Mouse (Mus musculus): ENCODE measurements around the gene Npnt.

Npnt gene

DNA sequence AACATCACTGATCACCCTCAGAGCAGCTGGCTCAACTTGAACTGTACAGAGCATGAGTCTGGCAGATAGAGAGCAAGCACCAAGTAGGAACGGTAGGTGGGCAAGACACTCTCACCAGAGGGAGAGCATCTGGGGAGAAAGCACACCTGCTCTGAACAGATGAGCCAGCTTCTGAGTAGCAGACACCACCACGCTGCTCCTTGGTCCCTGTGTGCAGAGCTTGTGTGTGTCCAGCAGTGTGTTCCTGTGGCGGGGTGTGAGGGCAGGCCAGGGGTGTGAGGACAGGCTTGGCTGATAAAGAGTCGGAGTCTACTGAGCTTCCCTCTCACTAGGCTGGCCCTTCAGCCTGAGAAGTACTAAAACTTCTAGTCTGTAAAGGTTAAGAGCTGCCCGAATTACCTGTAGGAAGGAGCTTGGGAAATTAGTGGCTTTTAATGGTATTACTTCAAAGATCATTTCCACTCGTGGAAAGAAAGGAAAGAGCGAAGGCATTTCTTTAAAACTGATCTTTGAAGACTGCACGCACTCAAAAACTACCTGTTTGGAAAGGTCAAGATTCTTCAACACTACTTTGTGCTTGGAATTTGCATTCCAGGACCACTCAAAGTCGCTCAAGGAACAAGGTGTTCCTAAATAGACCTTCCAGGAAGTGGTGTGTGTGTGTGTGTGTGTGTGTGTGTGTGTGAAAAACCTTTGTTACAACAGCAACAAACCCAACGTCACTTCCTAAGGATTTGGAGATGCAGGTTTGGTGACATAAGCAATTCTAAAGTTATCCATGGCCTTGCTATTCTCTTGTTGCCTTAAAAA is 9.7 kb downstream of the Npnt start:
- intact Hi-C loops (cut with DNase I): no loop called here

DNA sequence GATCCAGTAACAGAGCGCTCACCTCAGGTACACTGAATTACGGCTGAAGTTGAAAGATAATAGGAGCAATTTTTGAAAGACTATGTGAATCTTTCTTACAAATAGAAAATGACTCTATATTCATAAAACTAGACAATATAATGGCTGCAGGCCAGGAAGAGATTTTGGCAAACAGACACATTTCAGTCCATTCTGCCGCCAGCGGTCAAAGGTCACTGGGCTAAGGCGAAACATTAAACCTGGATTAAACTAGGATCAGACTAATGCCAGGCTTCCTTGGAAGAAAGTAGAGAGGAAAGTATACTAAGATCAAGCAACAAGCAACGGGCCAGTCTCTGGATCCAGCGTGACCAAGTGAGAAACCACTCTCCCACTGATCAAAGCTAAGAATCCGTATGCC is 11.1 kb downstream of the Npnt start:
- intact Hi-C loops (cut with DNase I): no loop called here

DNA sequence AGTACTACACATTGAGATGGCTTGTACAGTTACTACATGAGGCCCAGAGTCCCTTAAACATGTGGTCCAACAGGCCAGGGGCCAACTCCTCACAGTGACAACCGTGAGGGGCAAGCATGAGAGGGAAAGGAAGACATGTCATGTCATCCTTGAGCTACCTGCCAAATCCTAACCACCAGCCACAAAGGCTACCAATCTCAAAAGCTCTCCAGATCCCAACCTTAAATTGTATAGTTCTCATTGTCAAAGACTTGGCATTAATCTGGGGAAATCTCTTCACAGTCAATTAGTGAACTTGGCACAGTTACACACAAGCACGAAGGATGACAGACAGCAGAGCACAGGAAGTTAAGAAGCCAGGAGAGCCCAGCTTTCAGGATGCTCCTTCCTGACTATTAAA is 15.4 kb downstream of the Npnt start:
- intact Hi-C loops (cut with DNase I): no loop called here

DNA sequence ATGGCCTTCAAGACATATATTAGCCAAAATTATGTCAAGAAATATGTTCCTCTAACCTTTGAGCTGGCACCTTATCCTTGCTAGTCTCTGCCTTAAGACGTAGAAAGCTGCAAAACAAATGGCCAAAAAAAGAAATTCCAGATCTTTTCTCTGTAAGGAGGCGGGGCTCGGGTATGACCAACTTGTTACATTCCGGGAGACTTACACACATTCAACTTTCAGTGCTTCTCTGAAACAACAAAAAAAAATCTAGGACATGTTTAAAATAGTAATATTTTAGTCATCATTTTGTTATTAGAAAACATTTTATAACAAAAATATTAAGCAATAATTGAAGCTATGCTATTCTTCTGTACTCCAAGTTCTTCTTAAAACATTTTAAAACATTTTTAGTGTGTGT is 18.6 kb downstream of the Npnt start:
- intact Hi-C loops (cut with DNase I): no loop called here

DNA sequence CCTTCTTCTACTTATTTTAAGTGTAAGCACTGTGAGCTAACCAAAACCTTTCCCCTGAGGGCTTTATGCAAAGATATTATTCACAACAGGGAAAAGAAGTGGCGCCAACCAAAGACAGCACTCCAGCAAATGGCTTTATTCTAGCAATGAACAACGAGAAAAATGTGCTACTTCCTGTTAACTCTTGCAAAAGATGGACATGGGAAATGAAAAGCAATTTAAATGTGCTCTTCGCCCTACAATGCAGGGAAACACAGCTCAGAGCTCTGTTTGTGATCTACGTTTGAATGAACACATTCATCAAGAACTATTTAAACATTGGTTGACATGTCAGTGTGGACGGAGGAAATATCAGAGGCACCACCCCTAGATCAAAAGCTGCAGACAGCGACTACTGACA is 20.2 kb downstream of the Npnt start:
- intact Hi-C loops (cut with DNase I): no loop called here

DNA sequence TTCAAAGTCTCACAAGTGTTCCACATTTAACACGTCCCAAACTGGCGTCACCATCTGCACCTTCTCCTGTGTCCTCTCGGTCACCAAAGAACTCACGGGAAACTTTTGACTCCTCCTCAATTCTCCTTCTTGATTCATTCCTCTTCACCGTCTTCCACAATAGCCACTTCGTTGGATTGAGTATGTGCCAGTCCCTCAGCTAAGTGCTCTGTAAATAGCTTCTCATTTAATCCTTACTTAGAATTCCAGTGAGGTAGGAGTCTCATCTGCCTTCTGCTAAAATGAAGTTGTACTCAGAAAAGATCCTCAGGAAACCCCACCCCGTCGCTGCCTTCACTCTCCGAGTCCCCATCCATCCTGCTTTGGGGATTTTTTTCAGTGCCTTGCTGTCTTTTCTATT is 21.9 kb downstream of the Npnt start:
- intact Hi-C loops (cut with DNase I): no loop called here

DNA sequence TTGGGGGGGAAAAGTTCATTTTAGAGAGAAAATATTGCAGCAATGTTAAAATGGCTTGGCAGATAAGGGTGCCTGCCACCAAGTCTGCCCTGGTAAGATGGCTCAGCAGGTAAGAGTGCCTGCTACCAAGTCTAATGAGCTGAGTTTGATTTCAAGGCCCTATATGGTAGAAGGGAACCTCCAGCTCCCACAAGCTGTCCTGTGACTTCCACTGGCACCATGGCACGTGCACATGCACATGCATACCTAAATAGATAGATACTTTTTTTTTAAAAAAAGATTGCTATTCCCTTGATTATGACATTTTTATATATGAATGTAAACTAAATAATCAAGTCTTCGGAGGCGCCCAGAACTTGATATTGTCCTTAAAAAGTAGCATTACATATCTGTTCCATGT is 30.3 kb downstream of the Npnt start:
- intact Hi-C loops (cut with DNase I): no loop called here

DNA sequence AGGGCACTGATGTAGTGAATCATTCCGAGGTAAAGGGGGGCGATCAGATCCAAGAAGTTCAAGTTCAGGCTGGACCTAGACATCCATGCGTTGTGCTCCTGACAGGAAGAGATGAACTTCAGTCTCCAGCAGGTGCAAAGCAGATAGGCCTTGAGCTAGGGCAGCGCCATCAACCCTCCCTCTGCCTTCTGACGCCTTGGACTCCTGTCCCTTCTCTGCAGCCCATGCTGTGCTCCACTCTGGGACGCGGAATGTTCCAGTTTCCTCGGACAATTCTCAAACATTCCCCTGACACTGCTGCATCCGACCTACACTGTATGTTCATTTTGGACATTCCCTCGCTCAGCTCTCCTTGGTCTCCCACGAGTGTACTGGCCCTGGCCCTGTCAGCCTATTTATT is 30.9 kb downstream of the Npnt start:
- intact Hi-C loops (cut with DNase I): no loop called here

DNA sequence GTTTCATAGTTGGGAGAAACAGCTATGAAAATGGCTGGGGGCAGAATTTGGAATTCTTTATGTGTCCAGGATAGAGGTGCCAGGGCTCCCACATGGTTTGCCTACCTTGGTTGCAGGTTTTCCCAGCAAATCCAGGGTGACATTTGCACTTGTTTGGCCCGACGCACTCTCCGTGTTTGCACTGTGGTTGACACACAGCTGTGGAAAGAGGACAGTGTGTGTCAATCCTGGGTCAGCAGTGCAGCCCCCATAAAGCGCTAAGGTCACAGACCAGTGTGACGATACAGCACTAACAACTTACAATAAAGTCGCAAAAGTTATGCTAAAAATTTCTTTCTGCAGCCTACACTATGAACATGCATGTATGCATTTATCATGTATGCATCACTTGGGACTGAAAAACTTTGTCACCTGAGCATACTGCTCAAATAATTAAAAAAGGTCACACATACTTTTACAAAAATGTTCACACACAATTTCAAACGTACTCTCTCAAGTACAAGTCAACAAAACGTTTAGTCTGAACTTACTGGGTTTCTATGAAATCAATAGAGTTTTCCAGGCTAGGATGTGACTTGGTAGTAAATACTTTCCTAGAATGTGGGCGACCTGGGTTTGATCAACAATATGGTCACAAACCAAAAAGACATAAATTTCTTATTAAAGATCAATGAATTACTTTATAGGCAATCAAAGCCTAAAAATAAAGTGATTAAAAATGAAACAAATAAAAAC is 32.6 kb downstream of the Npnt start:
- intact Hi-C loops (cut with DNase I): no loop called here

DNA sequence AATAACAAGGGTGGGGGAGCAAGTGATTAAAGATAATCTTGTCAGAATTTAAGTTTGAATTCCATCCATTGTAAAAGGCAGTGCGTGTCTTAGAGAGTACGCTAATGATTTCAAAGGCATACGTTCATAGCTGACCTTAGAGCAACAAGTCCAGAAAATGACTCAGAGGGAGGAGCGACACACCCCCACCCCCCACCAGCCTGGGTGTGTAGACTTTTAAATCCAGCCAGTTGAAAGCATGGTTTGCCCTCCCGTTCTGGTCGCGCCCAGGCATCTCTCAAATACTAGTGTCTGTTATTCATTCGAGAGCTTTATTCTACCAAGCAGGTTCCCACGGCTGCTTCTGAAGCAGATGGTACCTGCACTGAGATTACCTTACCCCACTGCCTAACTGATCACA is 34.4 kb downstream of the Npnt start:
- intact Hi-C loops (cut with DNase I): no loop called here

DNA sequence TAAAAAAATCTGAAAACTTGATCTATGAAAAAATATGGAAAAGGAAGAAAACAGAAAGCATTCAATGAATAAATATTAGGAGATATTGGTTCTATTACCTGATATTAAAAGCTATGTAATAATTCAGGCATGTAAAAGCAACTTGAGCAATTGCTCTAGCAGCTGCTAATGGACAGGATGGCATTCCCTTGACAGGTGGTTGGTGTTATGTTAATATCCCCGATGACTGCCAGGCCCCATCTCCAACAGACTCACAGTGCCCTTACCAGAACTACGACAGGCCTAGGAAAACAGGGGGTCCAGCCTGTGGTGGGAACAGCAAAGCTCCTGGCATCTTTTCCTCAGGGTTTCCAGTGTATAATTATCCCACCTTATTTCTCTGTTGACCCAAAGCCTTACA is 37.7 kb downstream of the Npnt start:
- intact Hi-C loops (cut with DNase I): no loop called here

DNA sequence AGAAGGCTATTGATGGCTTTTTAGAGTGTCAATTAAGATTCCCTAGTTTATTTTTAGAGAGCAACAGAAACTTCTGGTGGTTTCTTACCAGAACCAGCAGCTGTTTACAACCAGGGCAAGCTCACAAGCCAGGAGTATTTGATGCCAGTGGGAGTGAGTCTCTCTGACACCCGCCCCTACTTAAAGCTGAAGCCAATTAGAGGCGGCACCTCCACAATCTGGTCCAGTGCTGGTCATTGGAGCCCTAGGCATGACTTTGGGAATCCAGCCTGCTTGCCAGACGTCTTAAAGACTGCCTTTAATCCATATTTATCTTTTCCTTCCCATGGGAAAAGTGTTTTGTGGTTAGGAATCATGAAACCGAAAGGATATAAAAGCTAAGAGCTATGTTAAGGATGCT is 38.4 kb downstream of the Npnt start:
- intact Hi-C loops (cut with DNase I): no loop called here

DNA sequence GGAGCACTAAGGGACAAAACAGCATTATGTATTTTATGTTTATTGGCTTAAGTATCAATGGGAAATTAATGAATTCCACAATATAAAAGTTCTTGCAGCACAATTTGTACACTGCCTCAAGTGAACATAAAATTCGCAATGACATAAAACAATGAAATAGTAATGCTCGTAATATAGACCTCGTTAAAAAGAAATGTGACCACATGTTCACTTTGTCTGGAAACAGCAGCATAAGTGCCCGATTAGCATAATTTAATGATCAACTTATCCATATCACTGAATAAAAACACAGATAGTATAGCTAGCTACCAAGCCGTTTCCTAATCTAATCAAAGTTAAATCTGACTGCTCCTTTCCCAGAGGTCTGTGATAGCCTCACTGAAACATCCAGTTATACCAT is 39.4 kb downstream of the Npnt start:
- intact Hi-C loops (cut with DNase I): no loop called here

DNA sequence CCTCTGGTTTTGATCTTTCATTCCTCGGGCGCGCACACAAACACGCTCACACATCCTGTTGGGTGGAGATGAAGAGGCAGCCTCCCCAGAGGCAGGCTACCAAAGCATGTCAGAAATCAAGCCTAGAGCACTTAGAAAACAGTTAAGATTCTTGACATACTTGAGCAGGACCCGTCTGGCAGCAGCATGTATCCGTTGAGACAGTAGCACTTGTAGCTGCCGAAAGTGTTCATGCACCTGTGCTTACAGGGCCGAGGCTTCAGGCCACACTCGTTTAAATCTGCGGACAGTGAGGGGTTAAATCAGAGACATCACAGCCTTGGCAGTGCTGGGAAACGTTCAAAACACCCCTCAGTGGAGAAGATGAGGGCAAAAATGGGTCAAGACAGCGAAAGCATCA is 40.4 kb downstream of the Npnt start:
- intact Hi-C loops (cut with DNase I): no loop called here

DNA sequence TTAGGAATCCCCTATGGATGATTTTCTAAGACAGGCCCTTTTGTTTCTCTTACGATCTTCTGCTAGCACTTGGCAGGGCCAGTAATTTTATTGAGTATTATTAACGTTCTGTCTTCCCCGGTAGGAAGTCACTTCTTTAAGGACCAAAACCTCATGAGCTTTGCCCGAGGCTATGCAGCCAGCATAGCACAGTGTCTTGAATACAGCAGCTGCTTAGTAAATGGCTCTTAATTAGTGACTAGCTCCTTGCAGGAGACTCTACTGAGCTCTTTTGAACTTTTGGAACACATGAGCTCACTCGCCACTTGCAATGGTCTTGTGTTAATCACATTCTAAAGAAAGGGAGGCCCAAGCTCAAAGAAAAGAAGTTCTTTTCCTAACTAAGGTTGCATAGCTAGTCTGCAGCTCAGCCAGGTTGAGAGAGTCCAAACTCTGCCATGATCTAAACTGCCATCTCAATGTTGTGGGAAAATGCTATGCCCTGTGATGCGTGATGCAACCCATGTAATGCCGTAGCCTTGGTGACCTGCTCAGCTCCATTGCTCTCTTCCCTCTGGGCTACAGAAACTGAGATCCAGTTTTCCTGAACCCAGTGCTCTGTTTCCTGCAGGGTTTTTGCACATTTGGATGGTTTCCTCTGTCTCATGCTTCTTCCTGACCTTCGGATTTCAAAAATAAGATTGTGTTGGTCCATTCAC is 42.4 kb downstream of the Npnt start:
- intact Hi-C loops (cut with DNase I): no loop called here

DNA sequence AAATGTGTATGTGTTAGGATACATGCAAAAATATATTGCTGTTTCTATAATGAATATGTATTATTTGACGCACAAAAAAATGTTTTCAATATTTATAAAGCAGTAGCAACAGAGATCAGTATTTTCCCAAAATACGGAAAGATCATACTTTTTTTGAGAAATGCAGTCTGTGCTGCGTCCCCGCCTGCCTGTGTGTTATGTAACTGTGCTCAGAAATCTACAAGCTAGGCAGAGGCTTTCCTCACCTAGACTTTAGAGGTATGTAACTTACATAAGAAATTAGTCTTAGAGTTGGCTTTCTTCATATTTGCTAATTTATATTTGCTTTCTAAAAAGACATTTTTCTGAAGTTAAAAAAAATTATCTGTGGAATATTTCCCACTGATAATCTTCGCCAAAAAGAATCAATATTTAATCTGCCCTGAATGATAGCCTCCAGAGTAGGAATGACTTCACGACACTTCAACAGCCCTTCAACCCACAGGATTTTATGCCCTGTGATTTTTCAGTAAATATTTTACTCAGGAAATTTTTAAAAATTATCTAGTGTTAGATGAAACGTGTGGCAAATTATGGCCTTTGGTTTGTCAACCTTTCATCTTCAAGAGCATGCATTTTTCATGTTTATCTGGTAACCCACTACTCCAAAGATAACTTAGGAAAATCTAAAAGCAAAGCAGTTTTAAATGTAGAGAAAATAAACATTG is 44.7 kb downstream of the Npnt start:
- intact Hi-C loops (cut with DNase I): no loop called here

DNA sequence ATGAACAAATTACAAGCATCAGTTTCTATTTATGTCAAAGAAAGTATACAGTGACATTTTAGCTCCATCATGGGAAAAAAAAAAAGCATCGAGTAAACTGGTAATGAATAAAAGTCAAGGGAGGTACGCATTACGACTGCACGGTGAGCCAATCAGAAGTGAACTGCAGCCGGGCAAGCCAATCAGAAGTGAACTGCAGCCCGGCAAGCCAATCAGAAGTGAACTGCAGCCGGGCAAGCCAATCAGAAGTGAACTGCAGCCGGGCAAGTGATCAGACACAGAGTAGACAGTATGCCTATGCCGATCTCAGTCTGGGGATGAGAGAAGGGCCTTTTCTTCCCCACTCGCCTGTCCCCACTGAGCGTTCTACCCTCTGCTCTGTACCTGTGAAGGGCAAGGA is 46.7 kb downstream of the Npnt start:
- intact Hi-C loops (cut with DNase I): no loop called here

DNA sequence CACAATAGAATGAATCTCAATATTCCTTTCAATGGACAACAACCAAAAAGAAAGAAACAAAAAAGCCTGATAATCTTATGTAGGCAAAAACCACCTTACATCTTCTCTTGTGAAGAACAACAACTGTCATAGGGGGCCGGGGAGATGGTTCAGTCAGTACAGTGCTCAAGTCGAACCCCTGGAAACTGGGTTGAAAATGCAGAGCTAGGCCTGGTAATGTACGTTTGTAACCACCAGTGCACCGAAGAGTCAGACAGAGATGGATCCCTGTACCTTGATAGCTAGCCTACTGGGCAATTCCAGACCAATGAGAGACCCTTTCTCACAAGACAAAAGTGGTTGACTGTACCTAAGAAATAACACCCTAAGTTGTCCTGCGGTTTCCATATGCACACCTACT is 47.2 kb downstream of the Npnt start:
- intact Hi-C loops (cut with DNase I): no loop called here

DNA sequence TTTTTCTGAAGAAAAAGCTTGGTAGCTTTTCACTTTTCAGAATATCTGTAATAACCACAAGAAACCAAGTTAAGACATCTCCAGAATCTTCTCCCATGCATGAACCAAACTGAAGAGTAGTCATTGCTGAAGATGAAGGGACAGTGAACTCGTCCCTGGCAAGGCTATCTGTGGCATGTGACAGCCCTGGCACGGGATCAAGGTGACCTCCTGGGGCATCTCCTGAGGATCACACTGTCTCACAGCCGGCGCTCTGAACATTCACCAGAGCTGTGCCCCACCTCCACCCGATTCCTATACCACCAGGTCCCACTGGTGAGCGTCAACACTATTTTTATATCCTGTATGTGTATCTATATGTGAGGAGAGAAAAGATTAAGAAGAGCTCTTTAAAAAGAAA is 47.9 kb downstream of the Npnt start:
- intact Hi-C loops (cut with DNase I): no loop called here

DNA sequence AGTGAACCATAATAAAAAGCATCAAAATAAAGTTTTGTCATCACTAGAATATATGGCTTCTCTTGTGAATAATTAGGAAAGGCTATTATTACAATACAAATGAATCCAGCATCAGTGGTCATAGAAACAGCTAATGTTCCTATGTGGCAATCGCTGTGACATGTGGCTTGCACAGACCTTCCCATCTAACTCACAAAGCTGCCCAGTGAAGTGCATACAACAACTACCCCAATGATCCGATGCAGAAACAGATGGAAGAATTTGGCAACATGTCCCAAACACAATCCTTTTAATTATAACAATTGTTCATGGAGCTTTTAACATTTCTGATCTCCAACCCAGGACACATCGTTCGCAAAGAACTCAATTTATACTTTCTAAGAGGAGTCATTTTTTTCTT is 52.2 kb downstream of the Npnt start:
- intact Hi-C loops (cut with DNase I): no loop called here

DNA sequence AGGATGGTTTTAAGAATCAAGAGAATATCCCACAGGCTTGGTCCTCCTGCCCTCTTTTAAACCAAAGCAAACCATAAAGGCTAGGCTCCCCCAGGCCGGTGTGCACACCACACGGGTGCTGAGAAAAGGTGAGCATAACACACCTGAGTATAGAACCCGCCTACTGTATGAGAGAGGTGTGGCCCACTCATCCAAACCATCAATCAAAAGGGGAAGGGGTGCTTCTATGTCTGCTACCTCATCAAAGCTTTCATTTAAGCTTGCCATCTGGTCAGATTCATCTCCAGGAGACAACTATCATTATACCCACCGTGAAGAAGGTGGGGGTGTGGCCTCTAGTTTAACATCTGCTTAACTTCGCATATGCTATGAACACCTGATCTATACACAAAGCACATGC is 52.7 kb downstream of the Npnt start:
- intact Hi-C loops (cut with DNase I): no loop called here

DNA sequence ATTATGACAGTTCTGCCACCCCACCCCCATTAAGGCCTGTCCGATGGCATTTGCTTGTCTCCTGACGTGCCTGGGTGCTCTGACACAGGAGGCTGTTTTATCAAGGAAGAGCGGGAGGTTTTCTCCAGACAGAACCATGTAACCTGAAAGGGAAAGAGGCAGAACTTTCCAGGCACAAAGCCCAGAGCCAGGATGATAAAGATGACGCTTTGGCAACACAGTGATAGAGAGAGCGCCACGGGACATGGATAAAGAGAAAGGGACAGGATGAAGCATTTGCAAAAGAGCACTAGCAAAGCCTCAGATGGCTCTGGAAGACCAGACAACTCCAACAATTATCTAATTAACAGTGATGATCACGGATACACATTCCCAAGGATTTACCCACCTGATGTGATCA is 56.0 kb downstream of the Npnt start:
- intact Hi-C loops (cut with DNase I): no loop called here

Data from adrenal gland (tissue).